Mouse (Mus musculus): ENCODE results near the gene Gm10382. TPM values are rescaled to one million over a fixed set of nuclear protein-coding genes. Genes with fewer than 3 reads are reported as not detected.

The Gm10382 gene
- total RNA-seq (2021): under 1 TPM; 0.21 to 0.24 TPM
- long read RNA-seq, experiment 1: 0 reads
- long read RNA-seq, experiment 2, partial matches to known transcripts: 0 of 1 reads
- long read RNA-seq, experiment 2, other reads (novel, unspliced or antisense): 0 of 1 reads

DNA sequence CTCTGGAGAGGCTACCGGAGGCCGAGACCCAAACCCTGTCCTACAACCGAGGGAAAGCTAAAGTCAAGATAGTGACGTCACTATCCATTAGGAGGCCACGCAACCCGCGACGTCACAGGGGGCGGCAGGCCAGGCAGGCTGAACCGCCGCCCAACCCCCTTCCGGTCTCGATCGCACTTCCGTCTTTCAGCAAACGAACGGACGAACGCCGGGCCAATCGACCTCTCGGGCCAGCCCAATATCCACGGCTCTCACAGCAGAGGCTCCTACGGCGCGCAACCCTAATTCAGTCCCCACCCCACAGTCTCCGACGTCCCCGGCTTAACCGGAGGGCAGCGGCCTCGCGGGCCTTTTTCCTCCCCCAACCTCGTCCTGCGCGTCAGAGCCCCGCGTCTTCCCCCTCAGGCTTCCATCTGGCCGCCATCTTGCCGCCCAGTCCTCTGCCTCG, at the start of gene Gm10382:
TSS of gene Gm10382 (plus strand) at position 192 of the 448 bp plus-strand sequence.
- DNase-seq: peak; percentile 91

DNA sequence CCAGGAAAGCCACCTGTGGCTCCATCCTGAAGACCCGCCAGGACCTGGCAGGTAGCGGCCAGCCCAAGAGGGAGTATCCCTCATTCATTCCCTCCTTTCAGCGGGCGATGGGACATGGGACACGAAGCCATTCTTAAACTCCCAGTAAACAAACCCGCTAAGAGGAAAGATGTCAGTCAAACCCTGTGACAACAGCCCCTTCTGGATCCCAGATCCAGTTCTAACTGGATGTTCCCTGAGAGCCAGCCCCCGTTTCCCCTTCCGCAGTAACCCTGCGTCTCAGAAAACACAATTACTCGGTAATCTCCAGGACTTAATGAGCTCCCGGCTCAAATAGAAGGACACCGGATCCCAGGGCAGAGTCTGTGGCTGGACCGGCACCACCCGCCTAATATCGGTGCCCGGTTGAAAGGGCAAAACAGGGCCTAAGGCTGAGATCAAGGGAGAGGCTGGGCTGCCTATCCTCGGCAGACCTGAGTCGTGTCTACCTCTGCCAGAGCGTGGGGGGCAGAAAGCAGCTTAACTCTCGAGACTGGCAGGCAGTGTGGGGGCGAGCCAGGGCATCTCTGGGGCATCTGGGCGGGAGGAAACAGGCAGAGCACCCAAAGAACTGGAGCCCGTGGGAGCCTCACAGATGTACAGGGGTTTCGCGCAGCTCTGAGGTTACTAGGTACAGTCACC, 49.1 kb upstream of the Gm10382 start:
- DNase-seq: peak; percentile 45

DNA sequence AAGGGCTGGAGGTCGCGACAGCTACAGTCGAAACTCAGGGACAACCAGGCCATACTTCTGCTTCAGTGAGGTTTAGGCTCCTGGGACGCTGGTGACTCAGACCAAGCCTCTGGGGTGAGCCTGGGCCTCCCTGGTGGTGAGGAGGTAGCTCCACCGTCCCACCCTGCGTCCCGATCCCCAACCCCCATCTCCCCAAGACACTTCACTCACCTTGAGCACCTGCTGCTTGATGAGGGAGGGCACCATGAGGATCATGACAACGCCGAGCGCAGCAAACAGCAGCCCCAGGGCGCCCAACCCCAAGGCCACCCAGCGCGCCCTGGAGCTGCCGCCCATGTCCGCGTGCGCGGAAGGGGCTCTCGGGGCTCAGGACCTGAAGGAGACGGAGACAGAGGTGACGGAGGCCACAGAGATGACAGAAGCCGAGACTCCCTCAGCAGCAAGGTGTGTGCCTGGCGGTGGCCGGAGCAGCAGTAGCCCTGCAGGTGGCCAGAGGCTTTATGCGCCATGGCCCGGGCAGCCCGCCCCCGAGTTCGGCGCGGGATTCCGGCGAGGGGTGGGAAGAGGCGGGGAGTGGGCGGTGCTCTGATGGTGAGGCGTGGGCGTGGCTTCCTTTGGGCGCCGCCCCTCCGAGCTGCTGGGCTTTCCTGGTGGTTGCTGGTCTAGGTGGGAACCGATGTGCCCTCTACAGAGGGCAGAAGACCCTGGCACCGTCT, 48.4 kb upstream of the Gm10382 start, which contains the start of gene Scarb1:
TSS of gene Scarb1 (minus strand) at position 548 of the 716 bp plus-strand sequence.
- DNase-seq: peak; percentile 97

DNA sequence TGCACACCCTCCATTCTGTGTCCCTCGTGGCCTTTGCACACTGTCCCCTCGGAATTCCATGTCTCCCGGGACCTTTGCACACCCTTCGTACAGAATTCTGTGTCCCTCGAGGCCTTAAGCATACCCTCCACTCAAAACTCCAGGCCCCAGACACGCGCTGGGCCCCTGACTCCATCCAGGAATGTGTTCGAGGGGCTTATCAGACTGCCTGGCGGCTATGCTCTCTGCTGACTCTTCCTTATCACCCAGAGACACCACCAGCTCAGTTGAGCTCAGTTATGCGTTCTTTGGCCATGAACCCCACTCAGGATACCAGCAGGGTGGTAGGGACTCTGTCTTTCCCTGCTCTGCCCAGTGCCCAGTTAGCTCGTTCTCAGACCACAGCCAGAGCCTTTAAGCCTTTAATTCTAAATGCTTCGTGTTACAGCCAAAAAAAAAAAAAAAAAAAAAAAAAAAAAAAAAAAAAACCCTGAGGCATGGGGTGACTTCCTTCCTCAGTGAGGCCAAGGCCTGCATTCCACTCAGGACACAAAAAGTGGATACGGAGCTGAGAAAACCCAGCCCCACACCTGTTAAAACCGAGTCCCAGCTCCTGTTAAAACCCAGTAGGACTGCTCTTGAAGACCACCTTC, 47.5 kb upstream of the Gm10382 start:
- DNase-seq: peak; percentile 25

DNA sequence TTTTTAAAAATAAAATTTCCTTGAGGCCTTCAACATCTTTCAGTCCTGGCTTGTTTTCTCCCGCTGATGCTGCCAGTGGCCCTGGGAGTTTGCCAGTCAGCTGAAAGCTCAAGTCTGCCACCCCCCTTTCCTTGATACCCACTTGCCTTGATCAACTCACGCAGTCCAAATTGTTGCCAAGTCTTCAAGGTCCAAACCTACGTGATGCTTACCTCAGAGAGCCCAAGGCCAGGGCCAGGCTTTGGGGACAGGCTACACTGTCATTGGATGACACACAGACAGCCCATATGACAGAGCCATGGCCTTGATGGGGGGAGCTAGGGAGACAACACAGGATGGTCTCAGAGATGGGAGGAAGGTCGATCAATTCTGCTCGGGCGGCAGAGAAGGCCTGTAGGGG, 44.8 kb upstream of the Gm10382 start:
- DNase-seq: peak; percentile 83

DNA sequence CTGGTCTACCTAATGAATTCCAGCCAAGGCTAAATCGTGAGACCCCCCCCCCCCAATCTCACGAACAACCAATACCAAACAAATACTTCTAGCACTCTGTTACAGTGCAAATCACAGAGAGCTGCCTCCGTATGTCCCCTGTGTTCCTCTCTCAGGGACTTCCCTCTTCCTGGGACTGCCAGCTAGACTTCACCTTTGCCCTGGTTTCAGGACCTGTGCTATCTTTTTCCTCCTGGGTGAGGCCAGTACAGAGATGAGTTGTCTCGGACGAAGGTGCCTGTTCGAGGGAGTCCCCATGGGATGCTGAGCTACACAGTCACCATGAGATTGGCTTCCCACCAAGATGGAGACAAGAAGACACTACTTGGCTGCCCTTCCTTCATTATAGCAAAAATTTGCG, 41.1 kb upstream of the Gm10382 start:
- no peak for DNase-seq

DNA sequence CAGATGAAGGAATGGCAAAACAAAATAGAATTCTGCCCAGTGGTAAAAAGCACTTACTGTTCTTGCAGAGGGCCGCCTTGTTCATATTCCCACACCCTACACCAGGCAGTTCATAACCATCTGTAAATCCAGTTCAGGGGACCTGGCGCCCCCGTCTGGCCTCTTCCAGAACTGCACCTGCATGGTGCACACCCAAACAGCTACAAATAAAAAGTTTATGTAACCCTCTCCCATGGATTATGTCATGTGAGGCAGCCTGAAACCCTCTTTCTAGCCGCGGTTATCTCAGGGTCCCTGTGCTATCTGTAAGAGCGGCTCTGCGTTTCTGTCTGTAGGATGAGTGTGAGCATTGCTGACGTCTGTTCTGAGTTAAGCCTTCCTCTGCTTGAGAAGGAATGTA, 40.6 kb upstream of the Gm10382 start:
- DNase-seq: peak; percentile 87

DNA sequence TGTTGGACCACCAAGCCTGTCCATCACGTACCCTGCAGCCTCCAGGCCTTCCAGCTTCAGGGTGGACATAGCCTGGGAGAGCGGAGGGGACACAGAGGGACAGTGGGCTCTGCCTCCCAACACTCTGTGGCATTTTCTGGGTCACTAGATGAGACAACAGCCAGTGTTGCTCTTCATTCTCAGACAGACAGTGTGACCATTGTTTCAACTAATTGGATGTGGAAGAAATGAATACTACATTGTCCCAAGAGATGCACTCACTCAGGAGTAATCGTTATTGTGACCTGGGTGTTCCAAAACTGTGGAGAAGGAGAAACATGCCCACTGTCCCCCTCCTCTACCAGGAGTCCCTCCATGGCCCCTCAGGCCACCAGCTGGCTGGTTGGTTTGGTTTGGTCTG, 39.7 kb upstream of the Gm10382 start:
- DNase-seq: no peak

DNA sequence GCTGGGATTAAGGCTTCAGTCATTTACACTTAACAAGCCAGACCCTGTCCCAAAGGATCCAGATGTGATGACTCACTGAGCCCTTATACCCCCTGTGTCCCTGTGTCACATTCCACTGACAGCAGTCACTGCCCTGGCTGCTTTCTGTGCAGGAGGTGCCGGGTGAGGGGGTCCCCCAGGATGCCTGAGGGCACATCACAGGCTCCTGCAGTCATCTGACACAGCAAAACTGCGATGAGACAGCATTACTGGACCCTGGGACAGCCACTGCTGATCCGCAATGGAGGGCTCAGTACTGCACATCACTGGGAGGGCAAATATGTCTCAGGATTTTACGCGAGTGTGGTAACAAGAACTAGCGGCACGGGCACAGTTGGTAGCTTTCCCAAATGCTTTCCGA, 38.1 kb upstream of the Gm10382 start:
- no peak for DNase-seq

DNA sequence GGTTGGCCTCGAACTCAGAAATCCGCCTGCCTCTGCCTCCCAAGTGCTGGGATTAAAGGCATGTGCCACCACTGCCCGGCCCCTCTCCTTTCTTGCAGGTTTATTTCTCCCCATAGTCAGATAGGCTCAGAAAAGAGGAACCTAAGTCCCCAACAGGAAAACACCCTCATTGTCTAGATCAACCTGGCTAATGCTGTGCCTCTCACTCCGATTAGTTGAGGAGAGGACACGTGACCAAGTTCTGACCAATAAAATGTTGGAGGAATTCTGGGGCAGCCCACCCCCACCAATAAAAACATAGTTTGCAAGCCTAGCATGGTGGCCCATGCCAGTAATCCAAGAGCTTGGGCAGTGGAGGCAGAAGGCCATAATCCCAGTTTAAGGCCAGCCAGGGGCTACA, 37.2 kb upstream of the Gm10382 start:
- no peak for DNase-seq

DNA sequence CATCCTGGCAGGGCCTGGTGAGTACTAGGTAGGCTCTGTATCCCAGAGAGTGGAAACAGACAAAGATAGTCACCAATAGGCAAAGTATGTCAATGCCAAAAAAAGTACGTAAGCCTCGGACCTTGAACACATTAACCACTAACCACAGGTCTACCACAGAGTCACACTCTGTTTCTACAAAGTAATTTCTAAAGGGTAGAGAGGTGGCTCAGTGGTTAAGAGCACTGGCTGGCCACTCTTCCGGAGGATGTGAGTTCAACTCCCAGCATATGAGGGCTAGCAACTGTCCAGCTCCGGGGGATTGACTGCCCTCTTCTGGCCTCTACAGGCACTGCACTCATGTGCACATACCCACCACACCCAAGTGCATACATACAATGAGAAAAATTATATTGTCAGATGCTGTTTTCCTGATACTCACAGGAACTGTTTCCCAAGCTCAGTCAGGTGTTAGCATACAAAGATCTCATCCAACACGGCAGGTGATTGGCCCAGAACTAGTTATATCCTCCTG, 36.3 kb upstream of the Gm10382 start:
- DNase-seq: no peak

DNA sequence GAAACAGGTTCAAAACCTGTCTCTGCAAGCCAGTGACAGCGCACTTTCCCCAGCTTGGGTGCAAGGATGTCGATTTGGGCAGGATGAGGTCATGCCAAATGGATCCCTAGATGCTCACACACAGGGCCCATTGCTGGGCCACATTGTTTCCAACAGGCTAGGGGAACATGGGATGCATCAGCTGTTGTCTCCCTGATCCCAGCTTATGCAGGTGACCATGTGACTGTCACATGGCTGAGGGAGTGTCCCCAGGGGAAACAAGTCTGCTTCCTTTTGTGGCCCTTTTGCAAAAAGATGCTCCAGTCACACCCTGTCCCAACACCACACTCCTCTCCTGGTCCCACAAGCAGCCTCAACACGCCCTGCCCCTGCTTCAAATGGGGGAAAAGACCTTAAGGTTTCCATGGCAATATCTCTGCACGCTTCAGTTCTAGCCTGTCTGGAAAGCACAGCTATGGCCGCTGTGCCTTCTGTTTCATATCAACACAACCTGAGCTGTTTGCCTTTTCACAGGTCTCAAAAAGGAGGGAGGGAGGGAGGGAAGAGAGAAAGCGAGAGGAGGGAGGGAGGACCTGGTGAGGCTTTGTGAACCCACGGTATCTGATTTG, 34.1 kb upstream of the Gm10382 start:
- no peak for DNase-seq

DNA sequence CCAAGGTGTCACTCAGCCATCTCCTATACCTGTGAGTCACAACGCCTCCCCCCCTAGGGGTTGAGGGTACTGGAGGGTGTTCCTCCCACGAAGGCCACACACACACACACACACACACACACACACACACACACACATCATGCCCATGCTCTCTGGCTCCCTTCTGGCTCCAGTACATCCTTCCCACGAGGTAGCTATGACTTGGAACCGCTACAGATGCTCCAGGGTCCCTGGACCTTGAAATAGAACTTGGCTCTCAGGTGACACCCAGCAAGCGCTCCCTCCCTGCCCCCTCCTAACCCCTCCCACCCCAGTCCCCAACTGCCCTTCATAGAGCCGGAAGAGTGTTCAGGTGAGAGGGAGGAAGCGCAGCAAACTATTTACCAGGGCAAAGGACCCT, 33.5 kb upstream of the Gm10382 start:
- DNase-seq: no peak

DNA sequence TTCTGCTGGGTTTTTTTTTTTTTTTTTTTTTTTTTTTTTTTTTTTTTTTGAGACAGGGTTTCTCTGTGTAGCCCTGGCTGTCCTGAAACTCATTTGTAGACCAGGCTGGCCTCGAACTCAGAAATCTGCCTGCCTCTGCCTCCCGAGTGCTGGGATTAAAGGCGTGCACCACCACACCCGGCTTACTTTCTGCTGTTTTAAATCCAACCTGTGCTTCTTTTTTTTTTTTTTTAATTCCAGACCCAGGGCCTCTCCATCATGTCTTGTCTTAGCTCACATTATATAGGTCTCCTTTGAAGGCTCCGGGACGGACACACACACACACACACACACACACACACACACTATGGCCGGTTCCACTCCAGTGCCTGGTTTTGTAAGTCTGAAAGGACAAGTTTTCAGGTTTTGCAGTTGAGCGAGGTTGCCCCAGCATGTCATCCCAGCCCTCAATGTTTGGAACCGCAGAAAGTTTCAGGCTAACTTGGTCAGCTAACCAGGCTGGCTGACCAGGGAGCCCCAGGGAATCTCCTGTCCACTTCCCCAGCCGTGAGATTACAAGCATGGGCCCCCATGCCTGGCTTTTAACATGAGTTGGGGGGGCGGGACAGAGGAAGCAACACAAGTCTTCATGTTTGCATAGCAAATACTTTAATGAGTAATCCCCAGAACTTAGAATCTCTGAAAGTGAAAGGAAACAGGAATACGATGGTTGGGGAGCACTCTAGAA, 31.4 kb upstream of the Gm10382 start:
- DNase-seq: no peak

DNA sequence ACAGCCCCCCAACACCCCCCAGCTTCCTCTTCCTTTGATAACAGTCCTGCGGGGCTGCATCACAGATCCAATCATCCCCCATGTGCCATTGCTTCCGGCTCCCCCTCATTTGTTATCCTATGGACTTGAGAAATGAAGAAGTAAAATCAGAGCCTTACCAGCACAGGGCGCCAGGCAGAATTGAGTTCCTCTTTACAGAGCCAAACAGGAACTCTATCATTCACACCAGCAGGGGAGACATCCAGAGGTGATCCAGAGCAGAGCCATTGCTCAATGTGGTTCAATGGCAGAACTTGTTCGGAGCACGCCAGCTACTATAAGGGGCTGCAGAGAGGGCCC, 30.9 kb upstream of the Gm10382 start:
- no peak for DNase-seq

DNA sequence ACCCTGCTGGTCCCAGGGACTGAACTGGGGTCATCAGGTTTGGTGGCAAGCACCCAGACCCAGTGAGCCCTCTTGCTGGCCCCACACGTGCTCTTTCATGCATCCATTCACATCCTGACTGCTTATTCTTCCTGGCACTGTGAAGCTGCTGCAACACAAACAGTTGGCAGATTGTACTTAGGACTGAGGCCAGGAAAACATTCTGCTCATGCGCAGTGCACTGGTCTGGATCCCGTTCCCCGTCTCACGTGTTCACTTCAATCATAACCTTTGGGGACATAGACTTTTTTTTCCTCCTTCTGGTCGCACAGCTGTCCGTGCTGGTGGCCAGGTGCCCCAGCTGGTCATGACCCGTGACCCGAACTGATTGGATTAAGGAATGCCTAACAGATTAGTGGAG, 28.6 kb upstream of the Gm10382 start:
- peak; percentile 58 for DNase-seq

DNA sequence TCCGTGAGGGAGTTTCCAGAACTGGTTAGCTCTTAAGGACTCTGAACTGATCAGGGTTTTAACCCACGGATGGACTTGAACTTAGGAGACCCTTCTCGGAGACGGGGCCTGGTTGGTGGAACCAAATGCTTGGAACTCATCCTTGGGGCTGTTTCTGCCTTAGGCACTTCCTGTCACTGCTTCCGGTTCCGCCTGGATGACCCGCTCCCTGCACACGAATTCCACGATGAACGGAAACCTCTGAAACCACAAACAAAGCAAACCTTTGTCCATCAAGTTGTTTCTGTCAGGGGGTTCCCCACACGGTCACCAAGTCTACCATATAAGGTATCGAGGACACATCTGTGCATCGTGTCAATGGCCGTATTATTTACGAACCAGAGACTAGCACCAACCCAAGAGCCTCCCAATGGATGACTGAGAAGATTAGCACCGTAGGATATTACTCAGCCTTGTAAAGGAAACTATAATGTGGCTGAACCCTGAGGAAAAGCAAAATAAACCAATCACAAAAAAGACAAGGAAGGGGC, 28.1 kb upstream of the Gm10382 start:
- no peak for DNase-seq

DNA sequence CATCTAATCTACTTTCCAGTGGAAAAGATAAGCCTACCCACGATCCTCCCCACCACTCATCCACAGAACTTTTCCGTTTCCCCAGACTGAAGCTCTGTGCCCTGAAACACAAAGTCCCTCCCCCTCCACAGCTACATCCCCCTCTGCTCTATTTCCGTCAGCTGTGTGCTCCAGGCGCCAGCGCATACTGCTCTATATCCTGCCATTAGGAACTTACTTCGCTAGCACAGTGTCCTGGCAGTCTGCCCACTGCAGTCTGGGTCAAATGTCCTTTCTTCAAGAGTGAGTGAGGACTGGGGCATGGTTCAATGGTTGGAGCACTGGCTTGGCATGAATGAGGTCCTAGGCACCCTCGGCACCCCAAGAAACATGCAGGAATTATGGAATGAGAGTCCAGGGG, 25.2 kb upstream of the Gm10382 start:
- DNase-seq: peak; percentile 80

DNA sequence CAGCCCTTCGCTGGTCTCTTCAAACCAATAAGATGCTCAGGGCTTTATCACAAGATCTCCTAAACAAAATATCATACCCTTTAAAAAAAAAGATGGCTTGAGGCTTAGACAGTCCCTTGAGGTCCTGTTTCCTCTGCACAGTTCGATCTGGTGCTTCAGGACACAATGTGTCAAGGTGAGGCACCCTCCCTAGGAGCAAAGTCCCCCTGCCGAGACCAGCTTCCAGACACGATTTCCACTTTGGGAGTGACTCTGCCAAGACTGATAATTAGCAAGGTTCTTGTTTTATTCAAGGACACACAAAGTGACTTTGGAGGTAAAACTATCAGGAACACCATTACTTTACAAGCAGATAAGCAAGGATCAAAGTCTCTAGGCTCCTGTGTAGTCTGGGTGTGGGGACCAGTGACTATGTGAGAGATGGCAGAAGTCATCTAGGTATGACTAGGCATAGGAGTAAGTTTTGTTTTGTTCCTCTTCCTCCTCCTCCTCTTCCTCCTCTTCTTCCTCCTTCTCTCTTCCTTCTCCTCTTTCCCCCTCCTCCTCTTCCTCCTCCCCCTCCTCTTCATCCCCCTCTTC, 24.2 kb upstream of the Gm10382 start:
- no peak for DNase-seq

DNA sequence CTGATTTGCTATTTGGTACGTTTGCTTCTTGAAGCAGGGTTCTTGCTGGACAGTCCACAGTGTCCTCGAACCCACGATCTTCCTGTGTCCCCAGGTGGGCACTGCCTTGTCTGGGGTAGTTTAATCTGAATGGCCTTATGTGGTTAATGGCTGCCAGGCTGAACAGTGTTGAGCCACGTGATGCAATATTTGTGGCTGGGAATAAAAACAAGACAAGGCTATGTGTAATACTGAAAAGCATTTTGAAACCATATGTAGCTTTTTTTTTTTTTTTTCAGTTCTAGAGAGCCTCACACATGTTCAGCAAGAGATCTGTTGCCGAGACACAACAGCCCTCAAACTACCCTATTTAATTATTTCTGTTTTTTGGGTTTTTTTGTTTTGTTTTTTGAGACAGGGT, 21.0 kb upstream of the Gm10382 start:
- DNase-seq: no peak

DNA sequence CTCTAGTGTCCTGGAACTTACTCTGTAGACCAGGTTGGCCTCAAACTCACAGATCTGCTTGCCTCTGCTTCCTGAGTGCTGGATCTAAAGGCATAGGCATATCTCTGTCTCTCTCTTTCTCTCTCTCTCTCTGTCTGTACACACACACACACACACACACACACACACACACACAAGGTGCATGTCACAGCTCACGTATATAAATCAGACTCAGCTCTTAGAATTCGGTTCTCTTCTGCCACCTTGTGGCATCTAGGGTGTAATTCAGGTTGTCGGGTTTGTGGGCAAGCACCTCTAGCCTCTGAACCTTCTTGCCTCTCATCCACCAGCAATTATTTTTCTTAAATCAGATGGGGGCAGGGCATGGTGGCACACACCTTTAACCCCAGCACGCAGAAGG, 20.6 kb upstream of the Gm10382 start:
- peak; percentile 78 for DNase-seq
